Mouse (Mus musculus) myocyte (in vitro differentiated cells): ENCODE measurements around the gene Mylk4. TPM values are rescaled to one million over a fixed set of nuclear protein-coding genes. Genes with fewer than 3 reads are reported as not detected.
A peak's percentile ranks its signal among the peaks of the same experiment; 100 is the strongest.

ENCODE experiments used
- H3K27me3 ChIP-seq: one replicate; pipeline ENCODE4 v1.6.1; 2011; ENCODE audit not compliant: control insufficient read depth, insufficient read depth, insufficient read length
- H3K36me3 ChIP-seq: one replicate; pipeline ENCODE4 v1.6.1; 2011; ENCODE audit not compliant: control insufficient read depth, insufficient read depth
- H3K4me2 ChIP-seq: one replicate; pipeline ENCODE4 v1.6.1; 2011; ENCODE audit warnings: low read depth, control low read depth
- H3K4me3 ChIP-seq: one replicate; pipeline ENCODE4 v1.5.1; 2011; ENCODE audit warnings: mild to moderate bottlenecking, control low read depth, moderate library complexity
- H3K79me2 ChIP-seq: one replicate; pipeline ENCODE4 v1.6.1; 2011; ENCODE audit not compliant: control insufficient read depth, insufficient read depth
- H3ac ChIP-seq: one replicate; pipeline ENCODE4 v1.6.1; 2011; ENCODE audit not compliant: control insufficient read depth, insufficient read length
- CEBPB ChIP-seq: IDR thresholded peaks from 2 replicates; pipeline ENCODE4 v1.6.1; 2011; ENCODE audit warnings: mild to moderate bottlenecking, moderate library complexity; ENCODE audit not compliant: poor library complexity, insufficient read depth, severe bottlenecking
- E2F4 ChIP-seq: IDR thresholded peaks from one replicate; pipeline ENCODE4 v1.6.1; 2011; ENCODE audit warnings: mild to moderate bottlenecking, control low read depth, moderate library complexity; ENCODE audit not compliant: insufficient read depth
- MAX ChIP-seq: IDR thresholded peaks from one replicate; pipeline ENCODE4 v1.6.1; 2011; ENCODE audit warnings: low read depth, mild to moderate bottlenecking, control low read depth
- MYOD1 ChIP-seq, 3 experiments: IDR thresholded peaks; one replicate each; pipeline ENCODE4 v1.6.1; 2011; ENCODE audit warnings: control low read depth in 2 of 3, low read depth in 2 of 3, mild to moderate bottlenecking in 2 of 3, moderate library complexity in 1 of 3; ENCODE audit not compliant: insufficient read length in 2 of 3, control insufficient read depth in 1 of 3
- MYOG ChIP-seq, 3 experiments: IDR thresholded peaks; one replicate each; pipeline ENCODE4 v1.6.1; 2011; ENCODE audit warnings: control low read depth in 2 of 3, low read depth in 2 of 3, mild to moderate bottlenecking in 2 of 3; ENCODE audit not compliant: insufficient read length in 2 of 3, control insufficient read depth in 1 of 3, insufficient read depth in 1 of 3
- POLR2A ChIP-seq: IDR thresholded peaks from one replicate; pipeline ENCODE4 v1.6.1; 2011; ENCODE audit warnings: low read depth, mild to moderate bottlenecking, control low read depth, moderate library complexity; ENCODE audit not compliant: insufficient read length
- POLR2AphosphoS2 ChIP-seq: IDR thresholded peaks from one replicate; pipeline ENCODE4 v1.6.1; 2011; ENCODE audit warnings: low read depth, control low read depth; ENCODE audit not compliant: insufficient read length
- REST ChIP-seq: IDR thresholded peaks from one replicate; pipeline ENCODE4 v1.6.1; 2011; ENCODE audit warnings: mild to moderate bottlenecking, control low read depth, moderate library complexity; ENCODE audit not compliant: insufficient read depth, insufficient read length
- SRF ChIP-seq: IDR thresholded peaks from one replicate; pipeline ENCODE4 v1.6.1; 2011; ENCODE audit warnings: low read depth; ENCODE audit not compliant: control insufficient read depth, insufficient read length
- TCF12 ChIP-seq: IDR thresholded peaks from one replicate; pipeline ENCODE4 v1.6.1; 2011; ENCODE audit warnings: mild to moderate bottlenecking, control low read depth; ENCODE audit not compliant: poor library complexity, insufficient read depth, severe bottlenecking
- TCF3 ChIP-seq: IDR thresholded peaks from one replicate; pipeline ENCODE4 v1.6.1; 2011; ENCODE audit warnings: low read depth, control low read depth; ENCODE audit not compliant: insufficient read length
- USF1 ChIP-seq: IDR thresholded peaks from one replicate; pipeline ENCODE4 v1.6.1; 2011; ENCODE audit warnings: low read depth, mild to moderate bottlenecking, control low read depth, moderate library complexity
- polyA plus RNA-seq: library from polyadenylated mRNA; unstranded; fragments of >200 nt; fragmentation: generic; extraction: Trizol; gene quantifications from one replicate; pipeline ENCODE4 v1.2.1, GENCODE M21; 2012; ENCODE audit warnings: missing spikeins

The Mylk4 gene
- polyA plus RNA-seq, 1 experiment, result 31.1 TPM

DNA sequence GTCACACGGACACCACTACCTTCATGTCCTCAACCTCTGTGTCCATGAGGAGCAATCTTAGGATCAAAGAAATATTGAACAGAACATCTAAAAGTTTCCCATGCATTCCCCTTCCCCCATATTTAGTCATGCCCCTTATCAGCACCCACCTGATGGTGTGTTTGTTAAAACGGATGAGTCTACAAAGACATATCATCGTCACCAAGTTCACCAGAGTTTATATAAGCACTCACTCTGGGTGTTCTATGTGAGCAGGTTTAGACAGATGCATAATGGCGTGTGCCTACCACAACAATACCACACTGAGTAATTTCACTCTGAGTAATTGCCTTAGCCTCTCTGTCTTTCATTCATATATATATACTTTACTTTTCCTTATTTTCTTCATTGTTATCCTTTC lies 116.4 kb downstream of the Mylk4 start:
- Histone ChIP-seq H3ac (no peak overlapping the region), H3K79me2 (no peaks in the 10 kb centered on the region), H3K4me3 (no peak overlapping the region), H3K27me3 (no peaks in the 10 kb centered on the region), H3K4me2 (no peak overlapping the region), H3K36me3 (no peaks in the 10 kb centered on the region)
- no peak for TF ChIP-seq MYOG (IDR thresholded peaks at IDR 0.05; ENCODE audit: control insufficient read depth in 1 of 3, insufficient read depth in 1 of 3, insufficient read length in 2 of 3, low read depth in 2 of 3)
- TF ChIP-seq TCF3, result no peak
- no peak for TF ChIP-seq MYOD1 (IDR thresholded peaks at IDR 0.05; ENCODE audit: control insufficient read depth in 1 of 3, insufficient read length in 2 of 3, low read depth in 2 of 3)
- TF ChIP-seq CEBPB, result no peak
- TF ChIP-seq E2F4, result no peak
- TF ChIP-seq SRF, result no peak

- TF ChIP-seq USF1 (no peak), POLR2AphosphoS2 (no peak), POLR2A (no peak), REST (no peak), CEBPB (no peak), TCF12 (no peak), MYOD1 (IDR thresholded peaks at IDR 0.05; ENCODE audit: control insufficient read depth in 1 of 3, insufficient read length in 2 of 3, low read depth in 2 of 3) (no peak), E2F4 (no peak), TCF3 (no peak), MYOG (IDR thresholded peaks at IDR 0.05; ENCODE audit: control insufficient read depth in 1 of 3, insufficient read depth in 1 of 3, insufficient read length in 2 of 3, low read depth in 2 of 3) (no peak), MAX (no peak), SRF (no peak)
- H3K79me2 ChIP-seq, result no peaks in the 10 kb centered on the region
- no peaks in the 10 kb centered on the region for H3K27me3 ChIP-seq
- H3ac ChIP-seq, result no peak overlapping the region
- no peak overlapping the region for H3K4me3 ChIP-seq
- no peaks in the 10 kb centered on the region for H3K36me3 ChIP-seq
- H3K4me2 ChIP-seq, result no peak overlapping the region
These were observed 121.7 kb downstream of the Mylk4 start for GRCm38 (mm10) chr13:32662041-32662440.

DNA sequence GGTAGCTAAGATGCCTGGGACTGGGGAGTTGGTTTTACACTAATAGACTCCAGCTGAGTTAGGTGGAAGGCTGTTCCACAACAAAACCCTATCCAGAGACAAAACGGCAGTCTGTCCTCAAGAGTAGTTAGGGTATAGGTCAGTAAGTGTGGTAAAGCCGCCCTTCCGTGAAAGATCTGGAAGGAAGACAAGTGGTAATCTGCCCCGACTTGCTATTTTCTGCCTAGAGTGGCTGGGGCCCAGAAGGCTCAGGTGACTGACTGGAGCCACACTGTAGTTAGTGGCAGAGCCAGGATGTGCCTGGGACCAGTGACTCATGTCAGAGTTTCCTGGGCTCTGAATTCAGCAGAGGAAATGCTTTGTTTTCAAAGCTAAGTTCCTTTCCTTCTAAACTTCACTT lies 123.5 kb downstream of the Mylk4 start:
- Histone ChIP-seq H3K36me3 (no peaks in the 10 kb centered on the region), H3ac (no peak overlapping the region), H3K27me3 (no peaks in the 10 kb centered on the region), H3K79me2 (no peaks in the 10 kb centered on the region), H3K4me2 (peak overlapping the region; percentile 67), H3K4me3 (no peak overlapping the region)
- TF ChIP-seq TCF3 (no peak), TCF12 (no peak), MAX (no peak), MYOD1 (IDR thresholded peaks at IDR 0.05; ENCODE audit: control insufficient read depth in 1 of 3, insufficient read length in 2 of 3, low read depth in 2 of 3) (no peak), CEBPB (no peak), REST (no peak), POLR2AphosphoS2 (no peak), USF1 (no peak), POLR2A (no peak), E2F4 (no peak), MYOG (IDR thresholded peaks at IDR 0.05; ENCODE audit: control insufficient read depth in 1 of 3, insufficient read depth in 1 of 3, insufficient read length in 2 of 3, low read depth in 2 of 3) (no peak), SRF (no peak)

DNA sequence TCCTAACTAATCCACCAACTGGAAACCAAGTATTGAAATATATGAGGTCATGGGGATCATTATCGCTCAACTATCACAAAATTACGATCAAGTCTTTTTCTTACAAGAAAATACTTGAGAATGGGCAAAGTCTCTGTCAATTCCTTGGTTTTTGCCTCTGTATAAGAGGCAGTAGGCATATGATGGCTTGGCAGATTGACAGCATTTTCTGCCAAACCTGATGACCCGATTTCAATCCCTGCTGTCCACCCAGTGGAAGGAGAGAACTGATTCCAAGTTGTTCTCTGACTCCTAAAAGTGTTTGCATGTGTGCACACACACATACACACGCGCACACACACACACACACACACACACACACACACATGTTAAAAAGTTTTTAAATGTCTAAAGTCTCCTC lies 124.5 kb downstream of the Mylk4 start:
- no peaks in the 10 kb centered on the region for H3K79me2 ChIP-seq
- no peak overlapping the region for H3K4me3 ChIP-seq
- H3K36me3 ChIP-seq, result no peaks in the 10 kb centered on the region
- H3K27me3 ChIP-seq, result no peaks in the 10 kb centered on the region
- TF ChIP-seq E2F4, result no peak
- TF ChIP-seq MYOG (IDR thresholded peaks at IDR 0.05; ENCODE audit: control insufficient read depth in 1 of 3, insufficient read depth in 1 of 3, insufficient read length in 2 of 3, low read depth in 2 of 3), result no peak
- no peak for TF ChIP-seq MYOD1 (IDR thresholded peaks at IDR 0.05; ENCODE audit: control insufficient read depth in 1 of 3, insufficient read length in 2 of 3, low read depth in 2 of 3)
- TF ChIP-seq MAX, result no peak
- TF ChIP-seq REST, result no peak
- TF ChIP-seq CEBPB, result no peak
- TF ChIP-seq POLR2AphosphoS2, result no peak
- no peak for TF ChIP-seq TCF12
- TF ChIP-seq USF1, result no peak
- TF ChIP-seq SRF, result no peak
- no peak for TF ChIP-seq TCF3
- no peak for TF ChIP-seq POLR2A
- no peak overlapping the region for H3ac ChIP-seq
- no peak overlapping the region for H3K4me2 ChIP-seq
